Mouse (Mus musculus) cerebellum, adult 11 months (tissue): Measurements from ENCODE around the gene Spef1.

Experiments
- DNase-seq: peaks from one replicate; pipeline ENCODE4 v3.0.0; 2022

Gene Spef1

GRCm38 (mm10) chr2:131205521-131206182 lies 18.6 kb upstream of the Spef1 start:
- no peak for DNase-seq

DNA sequence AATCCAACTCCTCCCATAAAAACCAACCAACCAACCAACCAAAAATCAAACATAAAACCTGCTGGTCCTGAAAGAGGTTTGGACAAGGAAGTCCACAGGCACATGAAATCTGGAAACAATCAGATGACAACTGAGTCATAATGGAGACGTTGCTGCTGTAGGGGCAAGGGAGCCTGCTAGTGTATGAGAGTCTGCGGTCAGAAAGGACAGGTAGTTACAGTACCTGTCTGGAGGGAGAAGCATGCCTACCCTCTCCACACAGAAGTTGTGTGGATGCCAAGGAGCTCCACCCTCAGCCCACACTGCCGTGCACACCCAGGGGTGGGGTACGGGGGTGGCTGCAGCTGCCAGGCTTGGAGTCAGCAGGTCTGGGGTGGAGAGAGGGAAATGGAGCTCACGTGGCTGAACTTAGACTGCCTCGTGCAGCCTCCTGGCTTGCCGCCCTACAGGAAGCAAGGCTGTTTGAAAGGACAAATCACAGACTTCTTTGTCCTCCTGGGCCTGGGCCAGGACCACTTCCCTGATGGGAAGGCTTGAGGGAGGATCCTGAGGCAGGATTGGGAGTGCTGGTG lies 17.4 kb upstream of the Spef1 start:
- DNase-seq, result no peak

- no peak for DNase-seq
These were observed 16.8 kb upstream of the Spef1 start for GRCm38 (mm10) chr2:131203816-131204409.

DNA sequence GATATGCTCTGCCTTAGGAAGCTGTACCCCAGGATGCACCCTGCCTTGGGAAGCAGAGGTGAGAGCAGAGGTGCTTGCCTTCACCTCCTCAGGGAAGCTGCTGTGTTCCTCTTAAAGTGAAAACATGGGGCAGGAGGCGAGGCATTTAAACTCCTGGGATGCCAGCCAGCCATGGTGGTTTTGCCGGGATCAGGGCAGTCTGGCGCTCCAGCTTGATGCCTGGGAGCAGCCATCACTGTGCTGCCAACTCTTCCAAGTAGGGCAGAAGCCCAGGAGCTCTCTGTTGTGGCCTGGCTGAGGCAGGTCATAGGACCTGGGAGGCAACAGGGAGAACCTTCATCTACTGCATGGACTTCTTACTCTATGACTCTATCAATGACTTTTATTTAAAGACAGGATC lies 14.2 kb upstream of the Spef1 start:
- no peak for DNase-seq

DNA sequence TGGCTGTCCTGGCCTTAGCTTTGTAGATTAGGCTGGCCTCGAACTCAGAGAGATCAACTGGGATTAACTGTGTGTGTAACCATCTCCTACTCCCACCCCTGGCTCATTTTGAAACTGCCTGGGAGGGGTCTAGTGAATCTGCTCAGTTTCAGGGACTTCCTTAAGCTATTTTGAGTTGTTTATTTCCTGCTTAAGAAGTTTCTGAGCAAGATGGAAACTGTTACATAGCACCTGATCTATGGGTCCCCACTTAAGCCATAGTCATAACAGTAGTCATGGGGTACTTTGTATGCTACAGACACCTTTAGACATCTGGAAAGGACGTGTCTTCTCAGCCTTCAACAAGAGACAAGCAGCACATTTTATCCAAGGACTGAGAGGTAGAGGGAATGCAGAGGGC lies 13.6 kb upstream of the Spef1 start:
- no peak for DNase-seq

DNA sequence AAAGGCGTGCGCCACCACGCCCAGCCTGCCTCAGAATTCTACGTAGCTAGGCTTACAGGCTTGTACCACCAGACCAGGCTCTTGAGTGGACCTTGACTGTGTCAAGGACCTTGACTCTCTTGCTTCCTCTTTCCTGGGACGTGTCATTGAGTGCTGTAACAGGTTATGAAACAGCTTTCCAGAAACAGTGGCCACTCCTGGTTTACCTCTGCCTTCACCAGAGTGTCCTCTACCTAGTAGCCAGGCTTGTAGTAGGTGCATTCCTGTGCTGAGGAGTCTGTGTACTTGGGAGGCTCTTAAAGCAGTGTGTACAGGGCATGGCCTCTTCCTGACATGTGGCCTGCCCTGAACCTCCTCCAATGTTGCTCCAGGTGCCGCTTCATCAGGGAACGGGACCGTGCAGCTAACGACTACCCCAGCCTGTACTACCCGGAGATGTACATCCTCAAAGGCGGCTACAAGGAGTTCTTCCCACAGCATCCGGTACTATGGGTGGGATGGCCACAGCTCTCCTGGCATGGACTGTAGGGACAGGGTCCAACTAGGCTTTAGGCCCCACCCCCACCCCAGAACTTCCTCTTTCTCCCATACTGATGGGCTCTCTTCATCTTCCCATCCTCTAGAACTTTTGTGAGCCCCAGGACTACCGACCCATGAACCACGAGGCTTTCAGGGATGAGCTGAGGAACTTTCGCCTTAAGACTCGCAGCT lies 9.7 kb upstream of the Spef1 start:
- DNase-seq, result no peak

DNA sequence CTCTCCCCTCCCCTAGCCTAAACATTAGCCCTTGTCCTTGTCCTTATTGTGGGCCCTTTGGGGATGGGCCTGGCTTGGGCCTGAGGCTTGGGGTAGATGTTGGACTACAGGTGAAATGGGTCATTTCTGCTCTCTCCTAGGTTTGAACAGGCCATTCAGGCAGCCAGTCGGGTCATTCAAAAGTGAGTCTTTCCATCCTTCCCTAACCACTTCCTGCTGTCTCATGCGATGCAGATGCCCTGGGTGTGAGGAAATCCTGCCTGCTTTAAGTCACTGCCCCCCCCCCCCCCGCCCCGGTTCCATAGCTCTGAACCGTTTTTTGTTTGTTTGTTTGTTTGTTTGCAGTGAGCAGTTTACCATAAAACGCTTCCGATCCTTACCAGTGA lies 3.9 kb upstream of the Spef1 start:
- no peak for DNase-seq

GRCm38 (mm10) chr2:131190344-131191004 lies 3.4 kb upstream of the Spef1 start:
- no peak for DNase-seq

DNA sequence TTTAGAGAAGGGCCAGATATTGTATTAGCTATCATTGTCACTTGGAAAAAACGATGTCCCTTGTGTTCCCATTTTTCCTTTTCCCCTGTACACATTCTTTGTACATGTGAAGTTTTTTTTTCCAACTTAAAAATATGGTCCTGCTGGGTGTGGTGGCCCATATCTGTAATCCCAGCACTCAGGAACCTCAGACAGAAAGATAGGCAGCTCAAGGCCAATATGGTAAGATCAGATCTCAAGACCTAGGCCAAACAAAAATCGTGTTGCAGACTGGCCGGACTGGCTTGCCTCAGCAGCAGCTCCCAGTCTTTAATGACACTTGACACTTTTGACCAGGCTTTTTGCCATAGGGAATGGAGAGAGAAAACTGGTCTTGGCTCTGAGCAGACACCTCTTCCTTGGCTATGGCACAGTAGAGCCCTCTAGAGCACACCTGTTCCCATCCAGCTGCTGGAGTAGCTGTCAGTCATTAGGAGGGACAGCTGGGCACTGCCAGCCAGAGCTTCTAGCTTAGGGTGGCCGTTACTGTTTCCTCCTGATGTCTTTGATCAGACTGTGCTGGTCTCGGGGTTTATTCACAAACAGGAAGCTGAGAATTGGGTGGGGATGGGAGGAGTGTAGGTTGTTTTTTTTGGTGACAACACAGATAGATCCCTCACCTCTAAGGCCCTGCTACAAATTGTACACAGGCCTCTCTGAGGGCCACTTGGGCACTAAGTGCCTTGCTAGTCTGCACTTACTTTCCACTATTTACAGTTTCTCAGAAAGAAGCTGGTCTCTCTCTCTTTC lies 2.6 kb upstream of the Spef1 start:
- no peak for DNase-seq

GRCm38 (mm10) chr2:131188311-131188710 lies 1.2 kb upstream of the Spef1 start:
- DNase-seq, result no peak

- no peak for DNase-seq
These were observed 480 bp upstream of the Spef1 start for GRCm38 (mm10) chr2:131187602-131187922.

DNA sequence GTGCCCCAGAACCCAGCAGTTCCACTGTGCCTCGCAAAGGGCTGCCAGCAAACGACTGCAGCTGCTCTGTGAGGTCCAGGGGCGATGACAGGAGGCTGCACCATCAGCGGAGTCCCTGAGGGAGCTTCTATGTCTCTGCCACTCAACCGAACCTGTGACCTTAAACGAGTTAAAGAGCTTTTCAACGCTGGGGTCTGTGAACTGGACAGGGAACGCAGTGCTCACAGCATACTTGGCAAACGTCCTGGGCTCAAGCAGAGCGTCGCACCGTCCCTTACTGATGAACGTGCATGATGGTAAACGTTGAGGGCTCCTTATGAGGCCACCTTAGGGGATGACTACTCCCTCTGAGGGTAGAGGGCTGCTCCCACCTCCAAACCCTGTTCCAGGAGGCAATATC lies 739 bp downstream of the Spef1 start:
- DNase-seq, result no peak

DNA sequence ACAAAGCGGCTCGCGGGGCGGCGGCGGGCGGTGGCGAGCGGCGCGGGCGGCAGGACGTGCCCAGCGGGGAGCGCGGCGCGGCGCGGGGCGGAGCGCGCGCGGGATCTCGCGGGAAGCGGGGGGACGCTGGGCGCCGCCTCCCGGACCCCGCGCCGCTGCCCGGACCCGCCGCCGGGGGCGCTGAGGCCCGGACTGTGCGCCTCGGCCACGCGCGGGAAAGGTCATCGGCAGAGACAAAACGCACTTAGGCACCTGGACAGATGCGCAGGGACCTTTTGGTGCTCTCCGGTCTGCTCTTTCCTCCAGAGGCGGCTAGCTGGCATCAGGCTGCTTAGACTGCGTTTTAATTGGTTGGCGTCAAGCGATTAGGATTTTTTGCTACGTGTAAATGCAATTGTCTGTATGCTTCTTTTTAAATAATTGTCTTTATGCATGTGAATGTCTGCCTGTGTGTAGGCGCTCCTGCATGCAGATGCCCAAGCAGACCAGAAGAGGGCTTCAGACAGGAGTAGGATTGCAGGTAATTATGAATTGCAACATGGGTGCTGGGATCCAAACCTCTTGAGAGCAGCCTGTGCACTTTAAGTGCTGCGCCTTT lies 7.0 kb downstream of the Spef1 start, which contains the start of gene Cenpb:
Gene Cenpb (minus strand): TSS at position 78 of the 598 bp plus-strand sequence.
- DNase-seq, result peak; percentile 85

DNA sequence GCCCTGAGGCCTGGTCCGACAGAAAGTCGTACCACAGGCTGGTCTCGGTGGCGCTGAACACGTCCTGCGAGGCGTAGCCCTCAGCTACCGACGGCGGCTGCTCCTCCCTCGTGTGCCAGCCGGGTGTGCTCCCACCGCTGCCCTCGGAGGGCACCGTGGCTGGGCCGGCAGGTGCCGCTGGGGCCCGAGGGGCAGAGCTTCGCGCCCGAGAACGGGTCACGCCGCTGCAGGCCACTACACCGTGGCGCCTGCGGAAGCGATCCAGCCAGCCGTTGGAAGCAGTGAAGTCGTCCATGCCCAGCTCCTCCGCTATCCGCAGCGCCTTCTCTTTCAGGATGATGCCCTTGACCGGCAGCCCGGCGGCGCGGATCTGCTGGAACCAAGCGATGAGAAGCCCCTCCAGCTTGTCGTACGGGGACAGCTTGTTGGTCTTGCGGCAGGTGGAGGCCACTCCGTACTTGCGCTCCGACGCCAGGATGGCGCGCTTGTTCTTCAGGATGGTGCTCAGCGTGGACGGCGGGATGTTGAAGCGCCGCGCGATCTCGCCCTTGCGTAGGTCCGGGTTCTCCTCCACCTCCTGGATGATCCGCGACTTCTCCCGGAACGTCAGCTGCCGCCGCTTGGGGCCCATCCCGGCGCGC lies 7.7 kb downstream of the Spef1 start:
- DNase-seq, result peak; percentile 65

DNA sequence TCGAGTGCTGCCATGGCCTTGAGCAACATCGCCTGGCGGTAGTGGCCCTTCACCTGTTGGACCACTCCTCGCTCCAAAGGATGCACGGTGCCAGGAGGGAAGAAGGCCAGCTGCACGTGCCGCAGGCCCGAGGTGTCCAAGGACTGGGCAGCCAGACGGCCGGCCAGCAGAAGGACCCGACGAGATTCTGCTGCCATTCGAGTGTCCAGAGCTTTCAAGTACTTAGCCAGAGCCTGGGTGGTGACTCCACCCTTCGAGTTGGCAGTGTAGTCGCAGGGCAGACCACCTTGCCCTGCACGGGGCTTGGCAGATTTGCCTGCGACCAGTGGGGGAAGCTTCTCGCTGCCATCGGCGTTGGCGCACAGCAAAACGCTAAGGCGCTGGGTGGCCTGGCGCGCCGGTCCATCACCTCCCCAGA lies 8.2 kb downstream of the Spef1 start:
- DNase-seq, result no peak

DNA sequence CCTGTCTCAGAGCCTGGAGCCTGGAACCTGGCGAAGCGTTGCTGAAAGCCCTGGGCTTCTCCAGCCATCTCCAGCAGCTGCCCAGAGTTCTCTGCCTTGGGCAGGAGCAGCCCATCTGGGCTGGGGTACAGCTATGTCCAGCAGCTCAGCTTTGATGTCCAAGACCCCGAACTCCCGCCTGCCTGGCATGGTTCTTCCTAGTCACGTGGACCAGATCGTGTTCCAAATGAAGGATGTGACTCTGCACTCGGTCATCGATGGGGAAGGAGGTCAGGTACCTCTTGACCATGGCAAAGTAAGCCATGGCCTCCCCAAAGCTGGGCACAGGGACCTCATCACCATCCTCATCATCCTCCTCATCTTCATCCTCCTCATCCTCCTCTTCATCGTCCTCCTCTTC lies 9.2 kb downstream of the Spef1 start:
- DNase-seq, result no peak

- no peak for DNase-seq
These were observed 10.6 kb downstream of the Spef1 start for GRCm38 (mm10) chr2:131176491-131176890.

- DNase-seq, result no peak
These were observed 11.2 kb downstream of the Spef1 start for GRCm38 (mm10) chr2:131175945-131176309.

GRCm38 (mm10) chr2:131175286-131175944 lies 11.7 kb downstream of the Spef1 start:
- DNase-seq, result no peak

DNA sequence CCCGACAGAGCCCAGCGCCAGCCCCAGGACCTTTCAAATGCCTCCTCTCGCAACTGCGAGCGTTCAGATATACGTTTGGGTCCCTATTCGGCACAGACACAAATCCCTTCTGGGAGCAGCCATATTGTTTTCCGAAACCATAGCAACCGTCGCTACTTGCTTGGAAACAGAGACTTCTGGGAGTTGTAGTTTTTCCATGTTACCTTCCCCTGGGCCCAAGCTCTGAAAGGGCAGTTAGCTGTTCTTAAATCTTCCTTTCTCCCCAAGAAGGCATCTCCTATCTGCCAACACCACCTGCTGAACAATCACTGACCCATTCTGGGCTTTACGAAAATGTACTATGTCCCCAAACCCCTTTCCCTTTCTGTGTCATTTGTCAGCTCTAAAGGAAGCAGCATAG lies 12.4 kb downstream of the Spef1 start:
- peak; percentile 53 for DNase-seq

GRCm38 (mm10) chr2:131172322-131172721 lies 14.8 kb downstream of the Spef1 start:
- no peak for DNase-seq
